Mouse (Mus musculus) c-Kit-positive CD71-positive TER-119-positive erythroid progenitor cells, embryonic 14.5 days (primary cell): ENCODE results near the gene Mrps36.
"Not testable (repeated sequence)": the region's sequence is repeated elsewhere in the genome, so short reads cannot be mapped to it uniquely, and the experiment has no call there.

Experiments used
- DNase-seq: peaks from one replicate; pipeline ENCODE4 v3.0.0-alpha.2; 2013; ENCODE audit warnings: low spot score

The Mrps36 gene

GRCm38 (mm10) chr13:100744036-100744744 is at the start of gene Mrps36:
Gene Mrps36 (minus strand): TSS chr13:100744659.
- peak; percentile 96 for DNase-seq

- DNase-seq = no peak
Measured at GRCm38 (mm10) chr13:100789083-100789482, 44.6 kb upstream of the Mrps36 start.

- not testable (repeated sequence) for DNase-seq
Measured at GRCm38 (mm10) chr13:100788057-100788456, 43.6 kb upstream of the Mrps36 start.

DNA sequence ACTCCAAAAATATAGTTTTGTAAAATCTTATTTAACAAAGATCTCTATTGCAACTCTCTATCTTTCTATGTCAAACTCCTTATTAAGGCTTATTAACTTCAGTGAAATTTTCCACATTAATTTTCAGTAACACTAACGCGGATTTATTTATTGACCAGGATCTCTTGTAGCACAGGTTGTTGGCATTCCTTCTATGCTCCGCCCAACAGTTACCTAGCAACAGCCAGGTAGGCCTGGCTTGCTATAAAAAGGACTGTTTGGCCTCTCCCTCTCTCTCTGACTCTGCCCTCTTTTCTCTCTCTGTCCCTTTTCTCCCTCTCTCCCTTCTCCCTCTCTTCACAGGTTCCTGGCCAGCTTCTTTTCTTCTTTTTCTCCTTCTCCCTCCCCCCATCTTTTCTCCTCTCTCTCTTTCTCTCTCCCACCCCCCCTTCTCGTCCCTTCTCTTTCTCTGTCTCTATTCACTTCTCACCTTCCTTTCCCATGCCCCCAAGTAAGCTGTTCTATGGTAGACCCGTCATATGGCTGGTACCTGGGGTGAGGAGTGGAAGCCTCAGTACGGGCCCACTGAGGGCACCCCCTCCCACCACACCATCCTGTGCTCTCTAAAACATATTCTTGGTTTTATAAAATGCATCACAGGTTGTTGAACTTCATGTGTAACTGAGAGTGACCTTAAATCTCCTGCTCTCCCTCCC is 43.0 kb upstream of the Mrps36 start:
- DNase-seq = no peak

- DNase-seq = peak; percentile 95
Measured at GRCm38 (mm10) chr13:100786414-100786867, 42.0 kb upstream of the Mrps36 start, which contains the start of gene Ccnb1. Gene Ccnb1 (minus strand): TSS chr13:100786570.

DNA sequence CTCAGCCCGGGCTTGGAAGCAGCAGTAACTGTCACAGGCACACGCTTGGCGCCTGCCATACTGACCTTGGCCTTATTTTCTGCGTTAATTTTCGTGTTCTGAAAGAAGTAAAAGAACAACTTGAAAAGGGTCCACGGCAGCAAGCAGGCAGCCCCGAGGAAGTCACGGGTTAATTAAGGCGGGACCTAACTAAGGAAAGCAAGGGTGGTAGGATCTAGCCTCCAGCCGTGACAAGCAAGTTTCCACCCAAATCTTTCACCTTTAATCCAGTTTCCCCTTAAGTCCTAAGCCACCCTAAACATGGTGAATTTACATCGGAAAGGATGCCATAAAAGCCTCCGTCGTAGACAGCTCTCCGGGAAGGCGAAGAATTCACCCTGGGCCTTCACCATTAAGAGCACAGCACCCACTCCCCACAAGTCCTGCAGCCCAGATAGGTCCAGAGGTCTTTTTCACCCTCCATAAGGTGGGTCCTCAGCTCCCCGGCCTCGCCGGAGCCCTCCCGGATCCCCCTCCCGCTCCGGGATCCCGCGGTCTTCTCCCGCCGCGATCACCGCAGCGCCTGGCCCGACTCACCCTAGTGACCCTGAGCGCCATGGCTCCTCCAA is 41.5 kb upstream of the Mrps36 start:
- DNase-seq = peak; percentile 46

GRCm38 (mm10) chr13:100777491-100777890 is 33.0 kb upstream of the Mrps36 start:
- DNase-seq = peak; percentile 78

DNA sequence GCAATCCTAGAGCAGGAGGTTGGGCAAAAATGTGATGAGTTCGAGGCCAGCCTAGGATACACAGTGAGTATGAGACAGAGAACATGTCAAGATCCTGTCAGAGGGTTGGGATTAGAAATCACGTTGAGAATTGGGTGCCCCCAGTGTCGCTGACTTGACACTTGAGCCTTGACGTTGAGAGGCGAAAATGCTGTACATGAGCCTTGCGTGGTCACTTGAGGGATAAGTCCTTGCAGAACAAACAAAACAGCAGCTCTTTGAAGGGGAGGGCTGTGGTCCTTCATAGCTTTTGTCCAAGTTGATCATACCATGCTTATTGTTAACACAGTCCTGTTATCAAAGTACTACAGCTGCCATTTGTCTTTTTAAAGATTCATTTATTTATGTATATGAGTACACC is 32.3 kb upstream of the Mrps36 start:
- DNase-seq = no peak

GRCm38 (mm10) chr13:100776056-100776419 is 31.6 kb upstream of the Mrps36 start:
- DNase-seq = no peak

DNA sequence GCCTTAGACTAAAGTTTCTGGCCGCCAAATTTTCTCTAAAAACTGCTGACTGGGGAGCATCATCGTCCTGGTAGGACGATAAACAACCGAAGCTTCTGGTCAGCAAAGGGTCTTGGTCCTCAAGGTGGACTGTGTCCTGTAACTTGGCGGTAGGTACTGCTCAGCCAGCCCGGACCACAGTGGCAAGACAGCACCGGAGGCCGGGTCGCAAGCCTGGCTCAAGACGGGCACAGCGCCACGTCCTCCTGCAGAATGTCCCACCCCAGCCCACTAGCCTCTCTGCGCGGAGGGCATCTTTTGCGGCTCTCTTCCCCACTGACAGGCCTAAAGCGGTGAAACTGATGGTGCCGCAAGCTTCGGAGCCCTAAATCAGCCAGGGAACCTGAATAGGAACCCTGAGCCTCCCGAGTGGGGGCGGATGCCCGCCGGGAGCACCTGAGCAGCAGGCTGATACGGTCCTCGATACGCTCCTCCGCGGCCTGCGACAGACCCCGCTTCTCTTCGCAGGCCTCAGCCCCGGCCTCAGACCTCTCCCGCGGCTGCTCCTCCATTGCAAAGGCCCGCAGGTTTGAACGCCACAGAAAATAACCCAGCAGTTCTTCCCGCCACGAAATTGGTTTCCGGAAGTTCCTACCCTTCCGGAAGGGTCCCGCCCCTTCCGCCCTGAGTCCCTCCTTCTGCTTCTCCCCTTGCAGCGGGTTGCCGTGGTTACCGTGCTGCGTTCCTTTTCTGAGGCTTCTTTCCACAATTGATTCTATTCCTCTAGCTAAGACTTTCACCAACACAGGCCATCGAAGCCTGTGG is 31.0 kb upstream of the Mrps36 start, which contains the start of gene Cenph:
Gene Cenph, minus strand, starts transcription at position 648 of the 804 bp plus-strand sequence.
- DNase-seq = peak; percentile 88

- DNase-seq = no peak
Measured at GRCm38 (mm10) chr13:100774704-100775103, 30.2 kb upstream of the Mrps36 start.

DNA sequence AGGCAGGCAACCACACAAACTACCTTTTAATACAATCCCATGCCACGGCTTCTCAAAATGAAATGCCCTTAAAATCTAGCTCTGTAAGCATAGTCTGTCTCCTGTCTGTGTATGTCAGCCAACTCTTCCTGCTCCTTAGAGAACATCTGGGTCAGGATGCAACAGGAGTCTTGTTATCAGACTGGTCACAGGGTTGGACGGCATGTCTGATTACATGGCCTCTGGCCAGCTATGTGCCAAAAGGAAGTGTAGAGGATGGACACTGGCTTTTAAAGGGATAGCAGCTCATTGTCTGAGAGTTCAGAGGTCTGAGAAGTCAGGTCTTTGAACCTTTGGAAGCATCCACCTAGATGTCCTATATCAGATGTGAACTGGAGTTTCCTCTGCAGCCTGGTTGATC is 10.9 kb upstream of the Mrps36 start:
- no peak for DNase-seq

GRCm38 (mm10) chr13:100754186-100754585 is 9.7 kb upstream of the Mrps36 start:
- no peak for DNase-seq

- no peak for DNase-seq
Measured at GRCm38 (mm10) chr13:100753011-100753410, 8.6 kb upstream of the Mrps36 start.

DNA sequence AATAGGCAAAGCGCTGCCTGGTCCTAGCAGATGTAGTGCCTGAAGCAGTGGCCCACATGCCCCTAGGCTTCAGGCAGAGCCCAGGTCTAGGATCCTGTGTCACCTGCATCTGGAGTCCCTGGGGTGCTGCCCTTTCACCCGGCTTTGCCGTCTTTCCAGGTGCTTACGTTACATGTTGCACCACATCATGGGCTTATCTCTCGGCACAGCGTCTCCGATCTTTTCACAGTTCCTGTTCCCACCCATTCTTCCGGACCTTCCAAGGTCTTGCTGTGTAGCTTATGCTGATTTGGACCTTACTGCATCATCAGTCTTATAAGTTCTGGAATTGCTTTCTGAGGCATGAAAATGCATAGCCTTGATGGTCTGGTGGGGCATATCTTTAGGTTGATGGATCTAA is 8.1 kb upstream of the Mrps36 start:
- DNase-seq = no peak

GRCm38 (mm10) chr13:100751402-100751801 is 6.9 kb upstream of the Mrps36 start:
- DNase-seq = no peak

- DNase-seq = no peak
Measured at GRCm38 (mm10) chr13:100750799-100751198, 6.3 kb upstream of the Mrps36 start.

GRCm38 (mm10) chr13:100748638-100749037 is 4.2 kb upstream of the Mrps36 start:
- no peak for DNase-seq

DNA sequence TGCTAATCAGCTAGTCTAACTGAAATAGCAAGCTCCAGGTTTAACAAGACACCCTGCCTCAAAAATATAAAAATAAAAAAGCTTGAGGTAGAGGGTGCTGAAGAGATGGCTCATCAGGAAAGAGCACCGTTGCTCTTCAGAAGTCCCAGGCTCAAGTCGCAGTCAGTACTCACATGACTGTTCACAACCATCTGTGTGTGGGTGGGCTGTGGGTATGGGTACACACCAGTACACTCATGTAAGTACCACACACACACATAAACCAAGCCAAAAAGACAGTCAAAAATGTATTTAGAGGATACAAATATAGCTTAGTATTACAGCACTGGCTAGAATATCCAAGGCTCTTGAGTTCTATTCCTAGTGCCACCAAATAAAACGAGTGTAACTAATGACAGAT is 1.6 kb upstream of the Mrps36 start:
- no peak for DNase-seq

GRCm38 (mm10) chr13:100743346-100744035 is 968 bp downstream of the Mrps36 start:
- DNase-seq = no peak

DNA sequence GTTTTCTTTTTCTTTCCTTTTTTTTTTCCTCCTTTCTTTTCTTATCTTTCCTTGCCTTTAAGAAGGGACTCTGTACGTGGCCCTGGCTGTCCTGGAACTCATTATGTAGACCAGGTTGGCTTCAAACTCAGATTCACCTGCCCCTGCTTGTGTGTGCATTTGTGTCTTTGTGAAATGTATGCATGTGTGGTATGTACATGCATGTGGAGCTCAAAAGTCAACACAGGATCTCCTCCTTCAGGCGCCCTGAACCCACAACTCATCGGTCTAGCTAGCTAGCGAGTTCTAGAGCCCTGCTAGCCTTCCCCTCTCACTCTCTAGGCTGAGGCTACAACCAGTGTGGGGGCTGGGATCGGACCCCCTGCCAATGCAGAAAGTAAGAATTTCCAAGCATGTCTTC is 1.6 kb downstream of the Mrps36 start:
- no peak for DNase-seq

DNA sequence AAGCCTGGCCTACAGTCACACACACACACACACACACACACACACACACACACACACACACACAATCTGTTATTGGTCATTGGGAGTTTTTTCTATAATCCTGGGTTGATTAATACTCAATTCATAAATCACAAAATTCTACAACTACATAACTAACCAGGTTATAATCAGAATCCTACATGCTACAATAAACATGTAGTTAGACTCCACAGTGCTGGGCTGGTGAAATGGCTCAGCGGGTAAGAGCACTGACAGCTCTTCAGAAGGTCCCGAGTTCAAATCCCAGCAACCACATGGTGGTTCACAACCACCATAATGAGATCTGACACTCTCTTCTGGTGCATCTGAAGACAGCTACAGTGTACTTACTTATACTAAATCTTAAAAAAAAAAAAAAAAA is 11.7 kb downstream of the Mrps36 start:
- no peak for DNase-seq
